Mouse (Mus musculus): ENCODE data around the gene Lrrc32.

Lrrc32 gene

DNA sequence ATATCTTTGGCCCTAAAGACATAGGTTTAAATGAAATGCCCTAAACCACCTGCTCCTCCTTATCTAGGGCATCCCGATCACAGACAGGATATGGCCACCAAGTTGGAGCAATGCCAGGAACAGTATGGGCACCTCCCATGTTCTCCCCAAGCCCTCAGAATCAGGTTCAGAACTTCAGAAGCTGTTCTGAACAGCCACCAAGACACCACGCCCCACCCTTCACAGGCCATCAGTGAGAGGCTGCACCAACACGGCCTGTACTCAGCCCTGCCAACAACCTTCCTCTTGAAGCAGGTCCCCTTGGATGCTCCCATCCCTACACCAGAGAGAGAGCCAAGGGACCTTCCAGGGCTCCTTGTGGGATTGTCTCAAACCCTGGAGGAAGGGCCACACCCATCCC is 55.5 kb downstream of the Lrrc32 start:
- no peak for DNase-seq (ENCODE audit: low read depth, low spot score)

DNA sequence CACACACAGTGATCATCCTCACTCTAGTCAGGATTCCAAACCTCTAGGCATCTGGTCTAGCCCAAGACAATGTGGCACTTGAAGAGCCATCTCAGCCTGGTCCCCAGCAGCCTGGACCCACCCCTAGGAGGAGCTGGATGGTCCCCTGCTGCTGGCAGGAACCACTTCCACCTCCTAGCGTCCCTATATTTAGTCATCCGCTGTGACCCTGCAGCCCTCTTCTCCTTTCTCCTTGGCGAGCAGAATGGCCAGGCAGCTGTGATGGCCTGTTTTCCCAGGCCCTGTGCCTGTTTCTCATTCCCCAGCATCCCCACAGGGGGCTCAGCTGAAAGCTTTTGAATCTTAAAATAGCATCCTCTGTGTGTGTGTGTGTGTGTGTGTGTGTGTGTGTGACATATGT is 59.8 kb downstream of the Lrrc32 start:
- no peak for DNase-seq (ENCODE audit: low read depth, low spot score)

DNA sequence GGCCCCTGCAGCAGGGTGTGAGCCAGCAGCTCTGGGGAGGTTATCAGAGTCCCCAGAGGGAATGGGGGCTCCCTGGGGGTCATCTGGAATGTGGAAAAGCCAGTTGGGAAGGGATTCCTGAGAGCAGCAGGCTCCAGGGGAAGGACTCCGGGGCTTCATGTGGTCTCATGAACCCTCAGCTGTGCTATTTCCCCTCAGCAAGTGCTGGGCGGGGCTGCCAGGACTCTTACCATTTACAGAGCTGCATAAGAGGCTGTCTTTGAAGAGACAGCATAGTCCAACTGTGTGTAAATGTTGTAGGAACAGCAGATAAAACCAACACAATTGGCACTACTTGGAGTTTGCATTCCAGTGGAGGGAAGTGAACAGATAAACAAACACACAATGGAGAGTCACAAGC is 61.5 kb downstream of the Lrrc32 start:
- no peak for DNase-seq (ENCODE audit: low read depth, low spot score)

DNA sequence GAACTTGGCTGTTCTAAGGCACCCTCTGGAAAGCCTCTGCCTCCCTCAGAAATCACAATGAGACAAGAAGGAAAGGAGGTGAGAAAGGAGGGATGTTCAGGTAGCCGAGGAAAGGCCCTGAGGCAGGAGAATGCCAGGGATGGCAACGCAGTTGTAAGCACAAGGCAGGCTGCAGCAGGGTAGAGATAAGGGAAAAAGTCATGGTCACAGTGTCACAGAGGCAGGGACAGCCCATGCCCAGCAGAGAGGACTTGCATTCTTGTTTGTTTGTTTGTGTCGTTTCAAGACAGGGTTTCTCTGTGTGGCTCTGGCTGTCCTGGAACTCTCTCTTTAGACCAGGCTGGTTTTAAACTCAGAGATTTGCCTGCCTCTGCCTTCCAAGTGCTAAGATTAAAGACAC is 62.0 kb downstream of the Lrrc32 start:
- no peak for DNase-seq (ENCODE audit: low read depth, low spot score)

Data from WW6 (cell line).